9 mouse cellular contexts compared by ENCODE assay signal in genomic region chr11:74770037-74770436, GRCm38 (mm10). TPM values are rescaled to one million over a fixed set of nuclear protein-coding genes. Genes with fewer than 3 reads are reported as not detected.
DNase-seq lines count a peak whose midpoint lies in the region; ATAC-seq lines count a peak whose summit lies in the region.
"Had no signal": no experiment of that assay in that cellular context is flagged by ENCODE, and none has a peak within 500 bp of the region (broad histone marks: within the 10 kb centered on the region; RNA-seq: fewer than 3 reads in every experiment).

No protein-coding gene starts in this region.

- H3K4me1 ChIP-seq in kidney, embryonic 14.5 days (ENCODE audit: control insufficient read depth, insufficient read depth, low read length): no peaks in the 10 kb centered on the region
- H3K4me1 ChIP-seq in hindbrain, embryonic 12.5 days: peaks cover 15% of the 10 kb centered on the region
- H3K4me1 ChIP-seq in midbrain, embryonic 12.5 days: peaks cover 12% of the 10 kb centered on the region

- no peaks in the 10 kb centered on the region for H3K9me3 ChIP-seq in kidney, embryonic 14.5 days (ENCODE audit: control insufficient read depth, low read length)
- H3K9me3 ChIP-seq in hindbrain, embryonic 12.5 days (replicated peaks): no peaks in the 10 kb centered on the region
- no peaks in the 10 kb centered on the region for H3K9me3 ChIP-seq in midbrain, embryonic 12.5 days

- intact Hi-C loops in left cerebral cortex, postnatal 4 days (cut with DNase I): no loop called here

- H3K27me3 ChIP-seq in kidney, embryonic 14.5 days (ENCODE audit: control insufficient read depth, insufficient read depth, low read length): no peaks in the 10 kb centered on the region
- H3K27me3 ChIP-seq in hindbrain, embryonic 12.5 days: no peaks in the 10 kb centered on the region
- no peaks in the 10 kb centered on the region for H3K27me3 ChIP-seq in midbrain, embryonic 12.5 days
- H3K27me3 ChIP-seq: Patski had no signal

- H3K9ac ChIP-seq in kidney, embryonic 14.5 days (ENCODE audit: low read depth, low read length): peak overlapping the region; percentile 88; the same call in 1 of the 2 replicates
- H3K9ac ChIP-seq in hindbrain, embryonic 12.5 days: peak overlapping the region; percentile 88
- H3K9ac ChIP-seq in midbrain, embryonic 12.5 days (replicated peaks): peak overlapping the region; percentile 80

- H3K4me2 ChIP-seq in kidney, embryonic 14.5 days (replicated peaks; ENCODE audit: low read depth, low read length): peak overlapping the region; percentile 71
- H3K4me2 ChIP-seq in hindbrain, embryonic 12.5 days (replicated peaks): peak overlapping the region; percentile 75
- peak overlapping the region; percentile 71 for H3K4me2 ChIP-seq in midbrain, embryonic 12.5 days (replicated peaks)

- H3K27ac ChIP-seq in kidney, embryonic 14.5 days (ENCODE audit: low read depth, low read length): peak overlapping the region; percentile 95
- H3K27ac ChIP-seq in hindbrain, embryonic 12.5 days: peak overlapping the region; percentile 93
- peak overlapping the region; percentile 94 for H3K27ac ChIP-seq in midbrain, embryonic 12.5 days (replicated peaks)

- H3K4me3 ChIP-seq in kidney, embryonic 14.5 days (ENCODE audit: low read length): peak overlapping the region; percentile 87
- H3K4me3 ChIP-seq in hindbrain, embryonic 12.5 days: peak overlapping the region; percentile 74
- peak overlapping the region; percentile 69 for H3K4me3 ChIP-seq in midbrain, embryonic 12.5 days

- H3K36me3 ChIP-seq in kidney, embryonic 14.5 days (ENCODE audit: control insufficient read depth, insufficient read depth, low read length): peaks cover 12% of the 10 kb centered on the region; the same call in 1 of the 2 replicates
- peaks cover 16% of the 10 kb centered on the region for H3K36me3 ChIP-seq in hindbrain, embryonic 12.5 days
- H3K36me3 ChIP-seq in midbrain, embryonic 12.5 days: peaks cover 17% of the 10 kb centered on the region

- WGBS in kidney, embryonic 14.5 days: 83% methylated on average over 9 of the region's 9 CpGs
- WGBS in hindbrain, embryonic 12.5 days: 81% methylated on average over 9 of the region's 9 CpGs
- 77% methylated on average over 9 of the region's 9 CpGs for WGBS in midbrain, embryonic 12.5 days

- ATAC-seq in kidney, embryonic 14.5 days (ENCODE audit: low FRiP score, low TSS enrichment): peak; percentile 8; the same call in 1 of the 2 replicates
- ATAC-seq in hindbrain, embryonic 12.5 days (ENCODE audit: low FRiP score): peak; percentile 15; the same call in 1 of the 2 replicates
- no peak for ATAC-seq in midbrain, embryonic 12.5 days (ENCODE audit: low FRiP score, low read depth)
- ATAC-seq in megakaryocyte progenitor cell, adult 5-6 weeks (replicated peaks; ENCODE audit: poor library complexity): no peak

- no peak for DNase-seq in kidney, postnatal 25 days
- DNase-seq in ZHBTc4 (ENCODE audit: low read depth, low spot score): peak; percentile 28
- no peak for DNase-seq in left cerebral cortex, postnatal 4 days
- DNase-seq in right cerebral cortex, adult 18-20 months: no peak

RNA-seq across cellular contexts. Expression of gene Mettl16, which starts 0.6 kb away (rescaled TPM):
- 34.6 and 42.0 TPM in 2 replicates for polyA plus RNA-seq in kidney, embryonic 14.5 days (2014; fragmentation: Nextera tagmentation; extraction: Ambion mirVana)
- 57.5 and 58.5 TPM in 2 replicates for polyA plus RNA-seq in hindbrain, embryonic 12.5 days (2016; fragmentation: Nextera tagmentation; extraction: Ambion mirVana)
- polyA plus RNA-seq in midbrain, embryonic 12.5 days (2016; fragmentation: Nextera tagmentation; extraction: Ambion mirVana): 56.3 and 58.5 TPM in 2 replicates
- 13.9 and 14.3 TPM in 2 replicates for total RNA-seq in megakaryocyte progenitor cell, adult 5-6 weeks (2015)
- total RNA-seq in megakaryocyte progenitor cell, adult 5-6 weeks (2017): 36.2 and 45.6 TPM in 2 replicates
- total RNA-seq in left cerebral cortex, postnatal 4 days (2021): 10 to 100 TPM; 23.0 to 25.5 TPM

RNA-seq across cellular contexts. Expression of gene Pafah1b1, which starts 45.6 kb away (rescaled TPM):
- polyA plus RNA-seq in kidney, embryonic 14.5 days (2014; fragmentation: Nextera tagmentation; extraction: Ambion mirVana): 63.6 and 74.1 TPM in 2 replicates
- polyA plus RNA-seq in hindbrain, embryonic 12.5 days (2016; fragmentation: Nextera tagmentation; extraction: Ambion mirVana): 77.8 and 85.6 TPM in 2 replicates
- polyA plus RNA-seq in midbrain, embryonic 12.5 days (2016; fragmentation: Nextera tagmentation; extraction: Ambion mirVana): 70.3 and 81.9 TPM in 2 replicates
- 47.4 and 49.4 TPM in 2 replicates for total RNA-seq in megakaryocyte progenitor cell, adult 5-6 weeks (2015)
- 49.0 and 51.1 TPM in 2 replicates for total RNA-seq in megakaryocyte progenitor cell, adult 5-6 weeks (2017)
- 100 to 1,000 TPM; 393 to 420 TPM for total RNA-seq in left cerebral cortex, postnatal 4 days (2021)

Comparison
In these comparisons a context has a peak if more than half of its experiments do, and no peak if none do; other contexts are left out.
1. ATAC-seq: peak in kidney, embryonic 14.5 days (single experiment) and hindbrain, embryonic 12.5 days (single experiment); none in midbrain, embryonic 12.5 days (single experiment) and megakaryocyte progenitor cell, adult 5-6 weeks (single experiment).
2. Peak in every context shown above with its lines, with median percentiles within 50 percentile points of each other: H3K27ac ChIP-seq, H3K4me2 ChIP-seq, H3K4me3 ChIP-seq and H3K9ac ChIP-seq.